Mouse (Mus musculus) left cerebral cortex, postnatal 10 days (tissue): Measurements from ENCODE around the gene Ceacam1. TPM values are rescaled to one million over a fixed set of nuclear protein-coding genes. Genes with fewer than 3 reads are reported as not detected.
A peak's percentile ranks its signal among the peaks of the same experiment; 100 is the strongest.
"Not testable (repeated sequence)": the region's sequence is repeated elsewhere in the genome, so short reads cannot be mapped to it uniquely, and the experiment has no call there.

Source experiments
- DNase-seq, 2 experiments: peaks; one replicate each; pipeline ENCODE4 v3.0.0; 2021 to 2022; ENCODE audit warnings: low spot score in 2 of 2, mixed read lengths in 1 of 2; ENCODE audit errors: extremely low spot score in 1 of 2
- intact Hi-C: fragments of 180-260 bp; cut with DNase I; formaldehyde crosslinking; loops from one replicate; pipeline ENCODE4 v1.15.1; 2025
- total RNA-seq, 2 experiments: library from RNA; stranded (reverse); gene quantifications; 2 replicates each; pipeline ENCODE4 v1.2.3; 2021

The Ceacam1 gene
- 1 to 10 TPM; 1.1 to 1.8 TPM for total RNA-seq

DNA sequence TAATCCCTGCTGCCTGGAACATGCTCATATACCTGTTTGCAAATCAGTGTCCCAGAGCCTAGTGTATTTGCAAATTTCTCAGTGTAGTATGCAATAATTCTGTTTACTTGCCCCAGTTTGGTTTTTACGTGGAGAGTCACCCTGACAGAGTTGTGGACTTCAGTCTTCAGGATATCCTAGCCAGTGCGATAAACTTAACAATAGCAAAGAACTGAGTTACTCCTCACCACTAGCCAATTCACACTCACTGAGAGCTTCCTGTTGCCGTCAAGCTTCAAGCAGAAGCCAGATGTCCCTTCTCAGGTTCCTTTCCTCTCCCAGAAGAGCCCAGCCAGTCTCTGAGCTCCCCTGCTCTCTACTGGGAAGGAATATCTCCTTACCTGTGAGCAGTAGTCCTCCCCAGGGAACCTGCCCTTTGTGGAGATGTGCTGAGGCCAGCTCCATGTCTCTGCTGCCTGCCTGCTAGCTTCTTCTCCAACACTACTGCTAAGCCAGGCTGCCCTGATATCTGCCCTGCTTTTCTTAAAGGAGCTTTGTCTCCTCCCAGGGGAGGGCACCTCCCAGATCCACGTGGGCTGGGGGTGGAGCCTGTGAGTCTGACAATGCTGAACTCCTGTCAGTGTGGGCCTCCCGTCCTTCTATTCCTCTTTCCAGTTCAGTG lies at the start of gene Ceacam1:
Gene Ceacam1 (minus strand): TSS at position 513 of the 661 bp plus-strand sequence.
- intact Hi-C loops: loop anchor here (5.0 kb wide), 1 partner anchor 60 kb away; the partner anchor contains the start of gene Ceacam2
- peak in 1 of 2 experiments; percentile 73 for DNase-seq

DNA sequence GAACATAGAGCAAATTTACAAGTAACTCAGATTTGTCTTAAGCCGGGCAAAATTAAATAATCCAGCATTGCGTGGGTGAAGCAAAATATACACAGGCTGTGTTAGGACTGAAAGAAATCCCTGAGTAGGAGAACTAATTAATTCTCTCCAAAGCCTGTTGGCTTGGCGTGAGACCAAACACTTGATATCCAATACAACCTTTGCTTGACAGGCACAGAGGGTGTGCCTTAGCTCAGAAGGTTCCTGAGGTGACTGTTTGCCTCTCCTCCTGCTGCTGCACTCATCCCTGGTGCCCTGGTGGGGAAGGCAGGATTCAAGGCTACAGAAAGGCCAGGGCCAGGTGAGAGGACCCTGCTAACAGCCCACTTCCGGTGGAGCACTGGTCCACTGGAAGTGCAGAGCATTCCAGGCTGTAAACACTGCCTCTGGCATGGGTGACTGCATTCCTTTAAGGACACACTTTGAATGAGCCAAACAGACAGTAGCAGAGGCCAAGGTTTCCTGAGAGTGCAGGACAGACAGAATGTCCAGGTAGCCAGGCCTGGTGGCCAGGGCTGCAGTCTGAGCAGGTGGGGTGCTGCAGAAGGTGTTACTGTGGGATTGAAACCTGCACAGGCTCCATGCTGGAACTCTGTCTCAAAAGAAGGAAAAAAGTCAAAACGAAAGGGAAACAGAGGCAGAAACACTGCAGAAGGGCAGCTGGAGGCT lies 38.8 kb upstream of the Ceacam1 start:
- intact Hi-C loops, DNase-seq: not testable (repeated sequence)

DNA sequence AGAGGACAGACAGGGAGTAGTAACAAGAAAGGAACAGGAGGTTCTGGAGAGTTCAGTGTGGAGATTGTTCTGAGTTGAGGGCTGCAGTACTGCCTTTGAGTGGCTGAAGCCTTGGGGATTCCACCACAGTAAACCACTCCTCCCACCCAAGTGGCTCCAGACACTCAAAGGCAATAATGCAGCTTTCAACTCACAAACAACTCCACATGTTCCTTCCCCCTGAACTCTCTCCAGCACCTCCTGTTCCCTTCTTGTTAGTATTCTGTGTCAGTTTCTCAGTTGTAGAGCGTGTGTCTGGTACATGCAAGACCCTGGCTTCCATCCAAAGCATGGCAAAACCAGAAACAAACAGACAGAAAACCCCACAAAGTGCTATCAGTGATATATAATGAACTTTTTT lies 38.3 kb upstream of the Ceacam1 start:
- intact Hi-C loops, DNase-seq: not testable (repeated sequence)

DNA sequence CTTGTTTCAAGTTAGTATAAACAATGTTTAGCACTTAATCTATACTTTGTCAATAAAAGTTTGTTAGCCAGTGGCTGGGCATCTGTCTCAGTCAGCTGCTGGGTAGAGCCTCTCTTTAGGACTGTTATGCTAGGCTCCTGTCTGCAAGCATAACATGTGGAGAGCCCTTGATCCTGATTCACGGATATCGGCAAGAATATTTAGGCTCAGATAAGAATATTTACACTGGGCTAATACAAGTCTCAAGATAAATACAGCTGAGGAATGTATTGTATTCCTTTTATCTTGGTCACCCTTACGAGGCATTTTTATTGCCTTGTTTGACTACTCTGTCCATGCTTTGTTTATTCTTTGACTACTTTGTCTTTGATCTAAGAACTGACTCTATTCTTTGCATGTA lies 32.5 kb upstream of the Ceacam1 start:
- DNase-seq: no peak
- intact Hi-C loops: no loop called here

DNA sequence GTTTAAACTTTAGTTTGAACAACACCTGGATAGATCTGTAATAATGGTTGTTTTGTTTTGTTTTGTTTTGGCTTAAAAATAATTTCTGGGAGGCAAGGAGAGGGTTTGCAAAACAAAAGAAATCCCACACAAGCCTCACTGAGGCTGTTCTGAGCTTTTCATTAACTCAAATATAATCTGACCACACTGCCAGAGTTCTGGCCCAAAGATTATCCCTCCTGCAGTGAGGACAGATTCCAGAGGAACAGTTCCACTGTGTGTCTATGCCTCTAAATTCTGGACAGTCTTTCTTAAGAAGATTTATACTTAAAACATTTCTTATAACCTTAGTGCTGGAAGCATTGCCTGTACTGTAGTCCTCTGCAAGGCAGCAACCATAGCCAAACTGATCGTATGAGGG lies 17.2 kb upstream of the Ceacam1 start:
- intact Hi-C loops: no loop called here
- no peak for DNase-seq

DNA sequence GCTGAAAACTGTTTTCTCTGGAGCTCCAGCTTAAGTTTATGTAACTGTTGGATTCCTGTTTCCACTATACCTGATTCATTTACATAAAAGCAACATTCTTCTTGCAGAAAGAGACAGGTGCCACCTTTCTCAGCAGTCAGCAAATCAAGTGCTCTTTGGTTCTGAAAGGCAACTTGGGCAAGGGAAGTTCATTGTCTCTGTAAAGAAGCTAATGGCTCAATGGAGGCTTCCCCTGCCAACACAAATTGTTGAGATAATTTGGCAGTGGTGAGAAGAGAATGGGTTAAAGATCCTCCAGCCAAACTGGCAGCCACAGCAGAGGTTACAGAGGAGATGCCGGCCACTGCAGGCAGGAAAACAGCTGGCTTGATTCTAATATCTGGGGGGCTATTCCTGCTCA lies 13.3 kb upstream of the Ceacam1 start:
- intact Hi-C loops, DNase-seq: not testable (repeated sequence)

DNA sequence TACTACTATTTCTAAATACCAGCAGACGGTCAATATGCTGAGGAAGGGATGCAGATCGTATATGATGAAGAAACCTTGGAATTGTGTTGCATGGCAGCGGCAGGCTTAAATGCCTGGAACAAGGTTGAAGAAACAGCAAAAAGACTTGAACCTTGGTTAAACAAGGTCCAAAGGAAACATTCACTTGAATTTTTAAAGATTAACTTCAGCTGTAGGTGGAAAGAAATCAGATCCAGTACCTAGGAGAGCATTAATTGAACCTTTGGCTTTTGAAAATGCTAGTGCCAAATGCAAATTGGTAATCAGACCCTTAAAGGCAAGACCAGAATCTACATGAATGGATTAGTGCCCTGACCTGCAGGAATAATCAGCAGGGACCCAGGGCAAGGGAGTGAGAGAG lies 12.0 kb upstream of the Ceacam1 start:
- intact Hi-C loops, DNase-seq: not testable (repeated sequence)

DNA sequence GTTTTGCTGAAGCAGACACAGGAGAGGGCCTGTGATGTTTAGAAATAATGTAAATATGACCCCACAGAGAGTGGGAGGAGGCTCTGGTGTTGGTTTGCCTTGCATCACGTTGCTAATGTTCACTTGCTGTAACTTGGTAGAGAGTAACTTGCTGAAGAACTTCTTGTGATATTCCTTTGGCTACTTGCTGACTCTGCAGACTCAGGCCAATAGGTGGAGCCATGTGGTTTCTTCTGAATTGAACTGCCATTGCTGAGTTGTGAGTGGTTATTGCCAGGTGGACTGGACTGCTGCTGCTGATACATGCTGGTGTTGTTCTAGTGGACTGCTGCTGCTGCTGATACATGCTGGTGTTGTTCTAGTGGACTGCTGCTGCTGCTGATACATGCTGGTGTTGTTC lies 8.8 kb upstream of the Ceacam1 start:
- DNase-seq: peak in 1 of 2 experiments; percentile 42
- intact Hi-C loops: no loop called here

DNA sequence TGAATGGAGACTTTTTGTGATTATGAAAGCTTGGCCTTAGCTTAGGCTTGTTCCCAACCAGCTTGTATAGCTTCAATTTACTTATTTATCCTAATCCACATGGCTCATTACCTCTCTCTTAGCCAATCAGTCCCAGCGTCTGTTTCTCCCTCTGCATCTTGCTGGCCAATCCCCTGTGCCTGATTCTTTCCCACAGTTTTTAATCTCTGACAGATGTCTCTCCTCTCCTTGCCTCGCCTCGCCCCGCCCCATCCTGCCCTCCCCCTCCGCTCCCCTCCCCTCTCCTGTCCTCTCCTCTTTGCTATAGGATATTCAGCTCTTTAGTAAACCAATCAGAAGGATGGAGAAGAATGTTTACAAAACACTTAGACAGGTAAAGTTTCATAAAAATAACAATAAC lies 7.7 kb upstream of the Ceacam1 start:
- intact Hi-C loops: no loop called here
- DNase-seq: no peak

DNA sequence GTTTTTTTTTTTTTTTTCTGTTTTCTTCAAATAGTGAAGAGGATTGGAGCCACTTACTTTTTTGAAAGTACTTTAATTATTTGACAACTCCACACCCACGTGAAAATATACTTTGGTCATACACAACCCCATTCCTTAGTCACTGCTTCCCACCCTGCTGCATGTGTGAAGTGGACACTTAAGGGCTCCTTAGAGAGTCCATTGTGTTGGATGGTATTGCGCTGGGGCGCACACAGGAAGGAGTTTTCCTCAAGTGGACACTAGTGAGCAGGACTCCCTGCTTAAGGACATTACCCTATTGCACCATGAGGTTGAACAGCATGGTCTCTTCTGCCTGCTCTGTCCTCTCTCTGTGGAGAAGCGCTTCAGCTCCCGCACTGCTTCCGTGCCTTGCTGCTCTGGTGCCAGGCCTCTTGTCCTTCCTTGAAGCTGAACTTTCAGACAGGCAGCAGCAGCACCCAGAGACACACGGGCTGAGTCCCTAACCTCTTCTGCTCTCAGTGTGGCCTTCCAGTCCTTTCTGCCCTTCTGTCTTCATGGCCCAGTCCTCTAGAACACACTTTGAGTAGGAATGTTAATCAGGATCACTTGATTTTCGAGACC lies 5.8 kb upstream of the Ceacam1 start:
- intact Hi-C loops: no loop called here
- DNase-seq: no peak

DNA sequence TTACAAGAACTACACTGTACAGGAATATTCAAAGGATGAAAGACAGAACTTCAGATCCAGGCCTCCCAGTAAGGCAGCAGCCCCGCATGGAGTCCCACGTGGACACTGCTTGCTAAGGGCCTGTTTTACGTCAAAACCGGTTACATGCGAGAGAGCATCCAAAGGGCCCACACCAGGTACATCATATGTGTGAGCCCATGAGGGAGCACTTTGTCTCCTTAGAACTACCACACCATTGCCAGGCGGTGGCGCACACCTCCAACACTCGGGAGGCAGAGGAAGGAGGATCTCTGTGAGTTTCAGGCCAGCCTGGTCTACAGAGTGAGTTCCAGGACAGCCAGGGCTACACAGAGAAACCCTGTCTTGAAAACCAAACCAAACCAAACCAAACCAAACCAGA lies 3.4 kb upstream of the Ceacam1 start:
- intact Hi-C loops, DNase-seq: not testable (repeated sequence)

DNA sequence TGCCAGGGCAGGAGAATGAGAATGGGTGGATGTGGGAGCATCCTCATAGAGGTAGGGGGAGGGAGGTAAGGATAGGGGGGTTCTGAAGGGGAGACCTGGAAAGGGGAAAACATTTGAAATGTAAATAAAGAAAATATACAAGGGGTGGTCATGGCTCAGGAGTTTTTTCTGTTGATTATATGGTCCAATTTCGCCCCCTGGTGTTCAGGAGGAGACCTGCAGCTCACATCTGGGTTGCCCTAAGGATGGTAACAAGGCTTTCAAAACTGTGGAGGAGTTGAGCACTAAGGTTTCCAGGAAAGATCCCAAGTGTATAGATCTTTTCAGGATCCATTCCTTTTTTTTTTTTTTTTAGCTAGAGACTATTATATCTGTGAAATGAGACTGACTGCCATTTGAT lies 2.0 kb upstream of the Ceacam1 start:
- intact Hi-C loops: loop anchor here (2.0 to 5.0 kb wide), 2 partner anchors 51 to 58 kb away; partner anchors contain the start of gene Ceacam2
- DNase-seq: no peak

DNA sequence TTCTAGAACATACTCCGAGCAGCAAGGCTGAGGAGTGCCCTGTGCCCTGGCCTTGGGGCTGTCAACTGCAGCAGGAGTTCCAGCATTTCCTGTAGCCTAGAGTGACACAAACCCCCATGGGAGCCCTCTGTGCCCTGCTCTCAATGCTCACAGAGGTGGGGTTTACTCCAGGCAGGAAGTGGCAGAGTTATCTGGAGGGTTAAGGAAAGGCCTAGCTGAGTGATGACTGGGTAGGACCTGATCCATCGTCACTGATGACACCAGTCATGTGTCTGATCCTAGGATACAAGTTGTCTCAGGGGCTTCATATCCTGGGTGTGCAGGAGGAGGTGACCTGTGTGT lies 320 bp upstream of the Ceacam1 start:
- intact Hi-C loops: loop anchor here (2.0 to 5.0 kb wide), 2 partner anchors 49 to 60 kb away; partner anchors contain the start of gene Ceacam2

DNA sequence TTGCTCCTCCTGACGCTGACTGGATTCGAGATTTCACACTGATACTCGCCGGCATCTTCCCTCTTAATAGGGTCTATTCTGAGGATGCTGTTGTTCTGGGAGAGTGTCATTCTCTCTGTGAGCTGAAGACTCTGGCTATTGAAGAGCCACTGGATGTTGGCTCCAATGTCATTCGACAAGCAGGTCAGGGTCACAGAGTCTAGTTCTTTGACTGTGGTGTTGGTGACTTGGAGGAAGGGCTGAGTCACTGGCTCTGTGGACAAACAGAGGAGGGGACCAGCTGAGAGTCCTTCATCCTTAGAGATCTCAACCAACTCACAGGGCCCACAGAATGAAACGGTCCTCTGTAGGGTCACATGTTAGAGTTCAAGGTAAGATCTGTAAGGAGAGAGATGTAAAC lies 5.6 kb downstream of the Ceacam1 start:
- DNase-seq, intact Hi-C loops: not testable (repeated sequence)

More for the DNA sequence above, 320 bp upstream of the Ceacam1 start:
- DNase-seq: not testable (repeated sequence)

DNA sequence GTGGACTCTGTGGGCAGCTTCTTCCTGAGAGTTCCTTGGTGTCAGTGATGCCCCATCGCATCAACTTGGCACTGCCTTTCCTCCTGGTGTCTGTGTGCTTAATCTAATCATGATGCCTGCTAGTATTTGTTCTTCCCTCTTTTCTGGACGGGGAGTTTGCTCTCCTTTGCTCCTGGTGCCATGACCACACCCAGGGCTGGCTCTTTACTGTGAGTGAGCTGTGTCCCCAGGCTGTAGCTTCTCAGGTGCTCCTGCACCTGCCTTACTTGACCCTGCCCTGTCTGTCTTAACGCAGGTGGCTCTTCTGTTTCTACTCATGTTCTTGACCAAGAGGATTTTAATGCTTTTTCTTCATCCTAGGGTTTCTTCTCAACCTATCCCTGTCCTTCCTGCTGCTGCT lies 11.8 kb downstream of the Ceacam1 start:
- intact Hi-C loops, DNase-seq: not testable (repeated sequence)

DNA sequence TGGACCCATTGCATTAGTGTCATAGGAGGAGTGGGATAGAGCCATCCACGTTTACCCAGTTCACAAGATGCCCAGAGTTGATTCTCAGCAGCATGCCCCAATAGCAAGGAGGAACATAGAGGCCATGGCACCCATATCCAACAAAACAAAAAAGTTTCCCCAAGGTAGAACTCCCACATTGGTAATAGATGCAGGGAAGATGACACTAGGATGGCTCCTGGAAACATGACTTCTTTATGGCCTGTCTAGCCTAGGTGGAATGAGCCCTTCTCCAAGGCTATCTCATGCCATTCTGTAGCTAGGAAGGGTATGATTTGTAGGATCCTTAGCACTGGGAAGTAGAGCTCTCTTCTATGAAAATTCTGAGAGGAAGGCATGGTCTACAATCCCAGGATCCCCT lies 12.4 kb downstream of the Ceacam1 start:
- DNase-seq: no peak
- intact Hi-C loops: no loop called here

DNA sequence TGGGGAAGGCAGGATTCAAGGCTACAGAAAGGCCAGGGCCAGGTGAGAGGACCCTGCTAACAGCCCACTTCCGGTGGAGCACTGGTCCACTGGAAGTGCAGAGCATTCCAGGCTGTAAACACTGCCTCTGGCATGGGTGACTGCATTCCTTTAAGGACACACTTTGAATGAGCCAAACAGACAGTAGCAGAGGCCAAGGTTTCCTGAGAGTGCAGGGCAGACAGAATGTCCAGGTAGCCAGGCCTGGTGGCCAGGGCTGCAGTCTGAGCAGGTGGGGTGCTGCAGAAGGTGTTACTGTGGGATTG lies 15.4 kb downstream of the Ceacam1 start:
- intact Hi-C loops, DNase-seq: not testable (repeated sequence)

DNA sequence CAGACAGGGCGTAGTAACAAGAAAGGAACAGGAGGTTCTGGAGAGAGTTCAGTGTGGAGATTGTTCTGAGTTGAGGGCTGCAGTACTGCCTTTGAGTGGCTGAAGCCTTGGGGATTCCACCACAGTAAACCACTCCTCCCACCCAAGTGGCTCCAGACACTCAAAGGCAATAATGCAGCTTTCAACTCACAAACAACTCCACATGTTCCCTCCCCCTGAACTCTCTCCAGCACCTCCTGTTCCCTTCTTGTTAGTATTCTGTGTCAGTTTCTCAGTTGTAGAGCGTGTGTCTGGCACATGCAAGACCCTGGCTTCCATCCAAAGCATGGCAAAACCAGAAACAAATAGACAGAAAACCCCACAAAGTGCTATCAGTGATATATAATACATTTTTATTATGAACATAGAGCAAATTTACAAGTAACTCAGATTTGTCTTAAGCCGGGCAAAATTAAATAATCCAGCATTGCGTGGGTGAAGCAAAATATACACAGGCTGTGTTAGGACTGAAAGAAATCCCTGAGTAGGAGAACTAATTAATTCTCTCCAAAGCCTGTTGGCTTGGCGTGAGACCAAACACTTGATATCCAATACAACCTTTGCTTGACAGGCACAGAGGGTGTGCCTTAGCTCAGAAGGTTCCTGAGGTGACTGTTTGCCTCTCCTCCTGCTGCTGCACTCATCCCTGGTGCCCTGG lies 15.9 kb downstream of the Ceacam1 start:
- peak; percentile 37 to 39 for DNase-seq

DNA sequence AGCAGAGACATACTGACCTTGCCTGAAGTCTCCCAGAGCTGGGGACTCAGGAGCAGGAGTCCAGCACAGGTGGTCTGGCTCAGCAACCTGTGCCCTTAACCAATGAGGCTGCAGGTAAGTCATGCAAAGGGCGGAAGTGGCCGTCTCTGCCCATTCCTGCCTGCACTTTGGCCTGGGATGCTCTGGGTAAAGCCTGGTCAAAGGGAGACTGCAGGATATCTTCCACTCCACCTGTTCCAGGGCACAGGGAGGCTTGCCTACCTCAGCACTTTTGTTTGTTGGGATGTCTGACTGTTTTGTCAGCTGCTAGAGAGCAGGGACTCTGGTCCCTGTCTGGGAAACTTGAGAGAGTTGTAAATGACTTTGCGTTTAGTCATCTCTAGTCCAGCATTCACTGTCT lies 25.3 kb downstream of the Ceacam1 start:
- intact Hi-C loops: no loop called here
- DNase-seq: no peak

More for the DNA sequence above, 15.9 kb downstream of the Ceacam1 start:
- intact Hi-C loops: not testable (repeated sequence)
